Mouse (Mus musculus) neural tube, embryonic 10.5 days (tissue): ENCODE data around the gene Nucb1.
"Not testable (repeated sequence)": the region's sequence is repeated elsewhere in the genome, so short reads cannot be mapped to it uniquely, and the experiment has no call there.

Experiments used
- DNase-seq: peaks from one replicate; pipeline ENCODE4 v3.0.0-alpha.2; 2017; ENCODE audit warnings: low spot score; ENCODE audit errors: extremely low spot score

The Nucb1 gene

GRCm38 (mm10) chr7:45489578-45489977 lies 20.6 kb downstream of the Nucb1 start:
- DNase-seq = no peak

GRCm38 (mm10) chr7:45488293-45489204 lies 21.7 kb downstream of the Nucb1 start, which contains the start of gene Dhdh:
Gene Dhdh (minus strand): TSS chr7:45488805.
- DNase-seq = peak; percentile 71

- peak; percentile 50 for DNase-seq
These were observed 22.3 kb downstream of the Nucb1 start for GRCm38 (mm10) chr7:45487861-45488292.

- DNase-seq = no peak
These were observed 23.3 kb downstream of the Nucb1 start, which contains the start of gene Gm45808 for GRCm38 (mm10) chr7:45486761-45487415. Gene Gm45808 (minus strand): TSS chr7:45486811.

GRCm38 (mm10) chr7:45486158-45486557 lies 24.0 kb downstream of the Nucb1 start:
- DNase-seq = no peak

- DNase-seq = not testable (repeated sequence)
These were observed 25.2 kb downstream of the Nucb1 start for GRCm38 (mm10) chr7:45484985-45485384.

- DNase-seq = no peak
These were observed 28.0 kb downstream of the Nucb1 start for GRCm38 (mm10) chr7:45482166-45482565.

- peak; percentile 36 for DNase-seq
These were observed 28.8 kb downstream of the Nucb1 start, which contains the start of gene Tulp2 for GRCm38 (mm10) chr7:45481374-45481927. Gene Tulp2 (plus strand): TSS chr7:45481877.

GRCm38 (mm10) chr7:45480310-45480709 lies 29.9 kb downstream of the Nucb1 start:
- DNase-seq = not testable (repeated sequence)

GRCm38 (mm10) chr7:45478774-45479173 lies 31.4 kb downstream of the Nucb1 start:
- DNase-seq = no peak

GRCm38 (mm10) chr7:45477003-45477402 lies 33.2 kb downstream of the Nucb1 start:
- peak; percentile 35 for DNase-seq

- DNase-seq = no peak
These were observed 33.8 kb downstream of the Nucb1 start for GRCm38 (mm10) chr7:45476453-45476852.

GRCm38 (mm10) chr7:45475291-45475969 lies 34.8 kb downstream of the Nucb1 start:
- DNase-seq = no peak

GRCm38 (mm10) chr7:45470869-45471268 lies 39.3 kb downstream of the Nucb1 start:
- peak; percentile 62 for DNase-seq

- DNase-seq = no peak
These were observed 43.0 kb downstream of the Nucb1 start for GRCm38 (mm10) chr7:45467090-45467670.

GRCm38 (mm10) chr7:45466283-45467089 lies 43.7 kb downstream of the Nucb1 start, which contains the start of gene Bax:
Gene Bax (minus strand): TSS chr7:45466898.
- DNase-seq = peak; percentile 95

GRCm38 (mm10) chr7:45465549-45465948 lies 44.7 kb downstream of the Nucb1 start:
- no peak for DNase-seq

GRCm38 (mm10) chr7:45465112-45465511 lies 45.1 kb downstream of the Nucb1 start:
- no peak for DNase-seq

GRCm38 (mm10) chr7:45463987-45464778 lies 46.0 kb downstream of the Nucb1 start:
- DNase-seq = no peak
